Mouse (Mus musculus): Measurements from ENCODE around the gene Dlat. TPM values are rescaled to one million over a fixed set of nuclear protein-coding genes. Genes with fewer than 3 reads are reported as not detected.

The Dlat gene
- 60.0 and 63.7 TPM in 2 replicates for polyA plus RNA-seq (2014; fragmentation: Nextera tagmentation; extraction: Ambion mirVana)

GRCm38 (mm10) chr9:50659392-50660217, at the start of gene Dlat:
TSS of gene Dlat (minus strand) at chr9:50659780.
- ATAC-seq (ENCODE audit: insufficient number of reproducible peaks, low FRiP score, low TSS enrichment, low read depth) (peak; percentile 92), DNase-seq (ENCODE audit: low spot score) (peak; percentile 89)
- Histone ChIP-seq H3K4me1 (ENCODE audit: control insufficient read depth, insufficient read depth, low read length) (peaks cover 9% of the 10 kb centered on the region; the same call in 1 of the 2 replicates), H3K4me3 (ENCODE audit: low read depth, low read length) (peak within 1 kb of the TSS; percentile 57), H3K9me3 (ENCODE audit: control insufficient read depth, low read length) (no peaks in the 10 kb centered on the region), H3K27ac (replicated peaks; ENCODE audit: low read depth, low read length) (peak within 1 kb of the TSS; percentile 81), H3K36me3 (ENCODE audit: control insufficient read depth, insufficient read depth, low read length) (no peaks in the 10 kb centered on the region), H3K9ac (ENCODE audit: low read length) (peak within 1 kb of the TSS; percentile 55), H3K27me3 (ENCODE audit: control insufficient read depth, insufficient read depth, low read length) (no peaks in the 10 kb centered on the region), H3K4me2 (ENCODE audit: low read depth, severe bottlenecking) (peak within 1 kb of the TSS; percentile 41)
- WGBS = under 1% methylated on average over 63 of the region's 63 CpGs

- Histone ChIP-seq H3K36me3 (ENCODE audit: control insufficient read depth, insufficient read depth, low read length) (peaks cover 2% of the 10 kb centered on the region; the same call in 1 of the 2 replicates), H3K4me2 (ENCODE audit: low read depth, severe bottlenecking) (no peak overlapping the region), H3K27me3 (ENCODE audit: control insufficient read depth, insufficient read depth, low read length) (no peaks in the 10 kb centered on the region), H3K4me1 (ENCODE audit: control insufficient read depth, insufficient read depth, low read length) (peaks cover 2% of the 10 kb centered on the region; the same call in 1 of the 2 replicates), H3K9me3 (ENCODE audit: control insufficient read depth, low read length) (no peaks in the 10 kb centered on the region), H3K27ac (replicated peaks; ENCODE audit: low read depth, low read length) (no peak overlapping the region), H3K9ac (ENCODE audit: low read length) (no peak overlapping the region), H3K4me3 (ENCODE audit: low read depth, low read length) (no peak overlapping the region)
- no peak for DNase-seq (ENCODE audit: low spot score)
- ATAC-seq (ENCODE audit: insufficient number of reproducible peaks, low FRiP score, low TSS enrichment, low read depth) = no peak
- WGBS = 30% methylated on average over 2 of the region's 2 CpGs
These were observed 49.5 kb upstream of the Dlat start for GRCm38 (mm10) chr9:50709108-50709507.

GRCm38 (mm10) chr9:50704907-50705306, 45.3 kb upstream of the Dlat start:
- Histone ChIP-seq H3K27ac (replicated peaks; ENCODE audit: low read depth, low read length) (no peak overlapping the region), H3K9ac (ENCODE audit: low read length) (no peak overlapping the region), H3K4me2 (ENCODE audit: low read depth, severe bottlenecking) (no peak overlapping the region), H3K36me3 (ENCODE audit: control insufficient read depth, insufficient read depth, low read length) (0 out of 2 replicates have a peak, but pooled peaks cover 2% of the 10 kb centered on the region), H3K27me3 (ENCODE audit: control insufficient read depth, insufficient read depth, low read length) (no peaks in the 10 kb centered on the region), H3K4me3 (ENCODE audit: low read depth, low read length) (no peak overlapping the region), H3K4me1 (ENCODE audit: control insufficient read depth, insufficient read depth, low read length) (peaks cover 3% of the 10 kb centered on the region; the same call in 1 of the 2 replicates), H3K9me3 (ENCODE audit: control insufficient read depth, low read length) (no peaks in the 10 kb centered on the region)
- no peak for DNase-seq (ENCODE audit: low spot score)
- no peak for ATAC-seq (ENCODE audit: insufficient number of reproducible peaks, low FRiP score, low TSS enrichment, low read depth)
- 73% methylated on average over 6 of the region's 6 CpGs for WGBS

- Histone ChIP-seq H3K4me2 (ENCODE audit: low read depth, severe bottlenecking) (no peak overlapping the region), H3K4me3 (ENCODE audit: low read depth, low read length) (no peak overlapping the region), H3K36me3 (ENCODE audit: control insufficient read depth, insufficient read depth, low read length) (0 out of 2 replicates have a peak, but pooled peaks cover 2% of the 10 kb centered on the region), H3K27me3 (ENCODE audit: control insufficient read depth, insufficient read depth, low read length) (no peaks in the 10 kb centered on the region), H3K4me1 (ENCODE audit: control insufficient read depth, insufficient read depth, low read length) (peaks cover 14% of the 10 kb centered on the region; the same call in 1 of the 2 replicates), H3K9me3 (ENCODE audit: control insufficient read depth, low read length) (no peaks in the 10 kb centered on the region), H3K27ac (replicated peaks; ENCODE audit: low read depth, low read length) (no peak overlapping the region), H3K9ac (ENCODE audit: low read length) (no peak overlapping the region)
- 60% methylated on average over 11 of the region's 11 CpGs for WGBS
- no peak for ATAC-seq (ENCODE audit: insufficient number of reproducible peaks, low FRiP score, low TSS enrichment, low read depth)
- DNase-seq (ENCODE audit: low spot score) = no peak
These were observed 41.5 kb upstream of the Dlat start for GRCm38 (mm10) chr9:50700921-50701691.

GRCm38 (mm10) chr9:50698418-50699409, 39.1 kb upstream of the Dlat start:
- H3K27ac ChIP-seq (replicated peaks; ENCODE audit: low read depth, low read length) = no peak overlapping the region
- H3K4me2 ChIP-seq (ENCODE audit: low read depth, severe bottlenecking) = peak overlapping the region; percentile 100
- peaks cover 14% of the 10 kb centered on the region; the same call in 1 of the 2 replicates for H3K4me1 ChIP-seq (ENCODE audit: control insufficient read depth, insufficient read depth, low read length)
- DNase-seq (ENCODE audit: low spot score) = peak; percentile 50
- H3K36me3 ChIP-seq (ENCODE audit: control insufficient read depth, insufficient read depth, low read length) = no peaks in the 10 kb centered on the region
- no peaks in the 10 kb centered on the region for H3K27me3 ChIP-seq (ENCODE audit: control insufficient read depth, insufficient read depth, low read length)
- H3K4me3 ChIP-seq (ENCODE audit: low read depth, low read length) = peak overlapping the region; percentile 47
- peak overlapping the region; percentile 53 for H3K9ac ChIP-seq (ENCODE audit: low read length)
- no peaks in the 10 kb centered on the region for H3K9me3 ChIP-seq (ENCODE audit: control insufficient read depth, low read length)
- WGBS = 1% methylated on average over 59 of the region's 70 CpGs
- ATAC-seq (ENCODE audit: insufficient number of reproducible peaks, low FRiP score, low TSS enrichment, low read depth) = peak; percentile 61; the same call in 1 of the 2 replicates

- Histone ChIP-seq H3K4me3 (ENCODE audit: low read depth, low read length) (0 out of 2 replicates have a peak overlapping the region, but pooled peaks have one; percentile 5), H3K9ac (ENCODE audit: low read length) (no peak overlapping the region), H3K27me3 (ENCODE audit: control insufficient read depth, insufficient read depth, low read length) (no peaks in the 10 kb centered on the region), H3K4me1 (ENCODE audit: control insufficient read depth, insufficient read depth, low read length) (peaks cover 14% of the 10 kb centered on the region), H3K36me3 (ENCODE audit: control insufficient read depth, insufficient read depth, low read length) (no peaks in the 10 kb centered on the region), H3K4me2 (ENCODE audit: low read depth, severe bottlenecking) (peak overlapping the region; percentile 21; the same call in 1 of the 2 replicates), H3K9me3 (ENCODE audit: control insufficient read depth, low read length) (no peaks in the 10 kb centered on the region), H3K27ac (replicated peaks; ENCODE audit: low read depth, low read length) (no peak overlapping the region)
- DNase-seq (ENCODE audit: low spot score) (peak; percentile 75), ATAC-seq (ENCODE audit: insufficient number of reproducible peaks, low FRiP score, low TSS enrichment, low read depth) (peak; percentile 69)
- WGBS = 6% methylated on average over 12 of the region's 12 CpGs
These were observed 38.1 kb upstream of the Dlat start for GRCm38 (mm10) chr9:50697706-50698041.

- Histone ChIP-seq H3K36me3 (ENCODE audit: control insufficient read depth, insufficient read depth, low read length) (no peaks in the 10 kb centered on the region), H3K9me3 (ENCODE audit: control insufficient read depth, low read length) (no peaks in the 10 kb centered on the region), H3K9ac (ENCODE audit: low read length) (no peak overlapping the region), H3K27ac (replicated peaks; ENCODE audit: low read depth, low read length) (no peak overlapping the region), H3K4me3 (ENCODE audit: low read depth, low read length) (0 out of 2 replicates have a peak overlapping the region, but pooled peaks have one; percentile 5), H3K27me3 (ENCODE audit: control insufficient read depth, insufficient read depth, low read length) (no peaks in the 10 kb centered on the region), H3K4me1 (ENCODE audit: control insufficient read depth, insufficient read depth, low read length) (peaks cover 14% of the 10 kb centered on the region), H3K4me2 (ENCODE audit: low read depth, severe bottlenecking) (peak overlapping the region; percentile 21; the same call in 1 of the 2 replicates)
- 67% methylated on average over 12 of the region's 12 CpGs for WGBS
- DNase-seq (ENCODE audit: low spot score) (no peak), ATAC-seq (ENCODE audit: insufficient number of reproducible peaks, low FRiP score, low TSS enrichment, low read depth) (no peak)
These were observed 37.5 kb upstream of the Dlat start for GRCm38 (mm10) chr9:50696851-50697705.
